Mouse (Mus musculus): ENCODE results near the gene Zfp81. TPM values are rescaled to one million over a fixed set of nuclear protein-coding genes. Genes with fewer than 3 reads are reported as not detected.
"Not testable (repeated sequence)": the region's sequence is repeated elsewhere in the genome, so short reads cannot be mapped to it uniquely, and the experiment has no call there.

Zfp81 gene
- polyA plus RNA-seq (2014; fragmentation: Nextera tagmentation; extraction: Ambion mirVana) = 20.6 and 23.7 TPM in 2 replicates

DNA sequence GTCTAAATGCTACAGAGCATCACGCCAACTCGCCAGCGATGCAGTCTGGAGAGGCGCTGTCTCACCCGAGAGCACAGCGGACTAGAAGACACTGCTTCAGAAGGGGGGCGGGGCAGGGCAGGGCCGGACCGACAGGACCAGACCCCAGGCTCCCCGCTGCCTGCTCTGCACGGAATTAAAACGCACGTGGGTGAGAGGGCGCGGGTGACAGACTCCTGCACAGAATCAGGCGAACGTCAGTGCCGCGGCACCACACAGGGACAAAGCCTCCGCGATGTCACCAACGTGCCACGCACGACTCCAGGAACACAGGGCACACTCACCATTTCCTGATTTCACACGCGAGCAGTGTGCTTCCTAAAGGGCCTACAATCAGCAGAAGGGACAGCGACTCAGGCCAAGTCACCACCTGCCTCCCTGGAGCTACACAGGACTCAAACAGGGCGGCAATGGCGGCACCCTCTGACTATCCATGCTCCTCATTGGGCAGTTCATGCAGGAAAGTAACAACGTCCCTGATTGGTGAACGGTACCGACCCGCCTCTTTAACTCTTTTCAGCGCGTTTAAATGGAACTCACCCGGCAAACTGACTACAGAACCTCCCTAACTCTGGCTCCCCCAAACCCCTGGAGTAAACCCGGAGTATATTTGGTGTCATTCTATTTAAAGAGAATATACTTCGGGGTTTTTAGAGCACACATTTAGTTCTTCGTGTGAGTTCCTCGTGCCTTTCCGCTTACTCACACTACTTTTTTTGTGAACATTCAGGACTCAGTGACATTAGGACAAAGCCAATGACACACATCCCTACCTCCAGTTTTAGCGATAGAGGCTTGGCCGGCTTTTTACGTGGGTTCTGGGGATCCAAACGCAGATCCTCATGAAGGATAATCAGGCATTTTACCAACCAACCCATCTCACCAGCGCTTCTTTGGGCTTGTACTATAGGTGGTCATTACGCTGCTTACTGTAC is at the start of gene Zfp81:
Gene Zfp81 (minus strand): TSS at position 468 of the 974 bp plus-strand sequence.
- 0 out of 2 replicates have a peak, but pooled peaks cover 3% of the 10 kb centered on the region for H3K4me1 ChIP-seq (ENCODE audit: control insufficient read depth, insufficient read depth, low read length)
- H3K27ac ChIP-seq (ENCODE audit: low read depth, low read length) = peak within 1 kb of the TSS; percentile 84
- ATAC-seq (ENCODE audit: low FRiP score) (peak; percentile 100), DNase-seq (ENCODE audit: low spot score, missing footprints) (peak; percentile 98)
- no peaks in the 10 kb centered on the region for H3K27me3 ChIP-seq (ENCODE audit: control insufficient read depth, insufficient read depth, low read length)
- WGBS = 4% methylated on average over 46 of the region's 47 CpGs
- H3K4me2 ChIP-seq = peak within 1 kb of the TSS; percentile 80
- H3K9ac ChIP-seq (ENCODE audit: low read length) = peak within 1 kb of the TSS; percentile 86
- no peaks in the 10 kb centered on the region for H3K36me3 ChIP-seq (ENCODE audit: control insufficient read depth, insufficient read depth, low read length)
- H3K9me3 ChIP-seq (ENCODE audit: control insufficient read depth, low read length) = no peaks in the 10 kb centered on the region
- H3K4me3 ChIP-seq (ENCODE audit: low read depth, low read length) = peak within 1 kb of the TSS; percentile 89

DNA sequence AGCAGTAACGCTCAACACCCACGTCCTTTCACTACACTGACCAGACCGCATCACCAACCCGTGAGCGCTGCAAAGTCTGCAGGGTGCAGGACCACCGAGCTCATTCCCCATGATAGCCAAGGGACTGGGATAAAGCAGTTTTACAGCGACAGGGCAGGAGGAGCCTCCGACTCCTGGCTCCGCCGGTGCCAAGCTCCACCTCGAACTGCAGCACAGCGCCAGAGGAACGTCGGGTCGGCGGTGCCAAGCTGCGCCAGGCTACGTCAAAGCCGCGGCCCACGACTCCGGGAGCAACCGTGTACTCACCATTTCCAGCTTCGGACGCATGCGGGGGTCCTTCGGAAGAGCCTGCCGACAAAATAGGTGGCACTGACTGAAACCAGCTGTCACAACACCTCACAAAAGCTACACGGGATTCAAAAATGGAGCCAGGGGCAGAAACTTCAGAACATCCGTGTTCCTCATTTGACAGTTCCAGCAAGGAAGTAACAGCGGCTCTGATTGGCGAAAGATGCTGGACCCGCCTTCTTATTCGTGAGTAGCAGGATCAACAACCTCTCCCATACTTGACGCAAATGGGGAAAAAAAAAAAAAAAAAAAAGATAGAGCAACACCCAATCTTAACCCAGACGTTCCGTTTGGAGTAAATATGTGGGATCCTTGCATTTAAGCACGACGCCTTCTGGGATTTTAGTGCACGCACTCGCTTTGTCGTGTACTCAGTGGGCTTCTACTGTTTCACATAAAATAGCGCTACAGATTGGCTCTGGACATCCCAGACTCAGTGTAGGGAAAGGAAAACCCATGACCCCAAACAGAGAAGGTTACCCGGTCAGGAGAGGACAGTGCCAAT is 35.7 kb upstream of the Zfp81 start, which contains the start of gene Zfp101:
Gene Zfp101 (minus strand): TSS at position 460 of the 853 bp plus-strand sequence.
- Histone ChIP-seq H3K36me3 (ENCODE audit: control insufficient read depth, insufficient read depth, low read length) (no peaks in the 10 kb centered on the region), H3K9ac (ENCODE audit: low read length) (peak within 1 kb of the TSS; percentile 84), H3K27ac (ENCODE audit: low read depth, low read length) (0 out of 2 replicates have a peak within 1 kb of the TSS, but pooled peaks have one; percentile 44), H3K4me1 (ENCODE audit: control insufficient read depth, insufficient read depth, low read length) (no peaks in the 10 kb centered on the region), H3K27me3 (ENCODE audit: control insufficient read depth, insufficient read depth, low read length) (no peaks in the 10 kb centered on the region), H3K4me2 (peak within 1 kb of the TSS; percentile 60), H3K9me3 (ENCODE audit: control insufficient read depth, low read length) (no peaks in the 10 kb centered on the region), H3K4me3 (ENCODE audit: low read depth, low read length) (peak within 1 kb of the TSS; percentile 90)
- DNase-seq (ENCODE audit: low spot score, missing footprints) = peak; percentile 99
- under 1% methylated on average over 44 of the region's 44 CpGs for WGBS
- ATAC-seq (ENCODE audit: low FRiP score) = peak; percentile 100

DNA sequence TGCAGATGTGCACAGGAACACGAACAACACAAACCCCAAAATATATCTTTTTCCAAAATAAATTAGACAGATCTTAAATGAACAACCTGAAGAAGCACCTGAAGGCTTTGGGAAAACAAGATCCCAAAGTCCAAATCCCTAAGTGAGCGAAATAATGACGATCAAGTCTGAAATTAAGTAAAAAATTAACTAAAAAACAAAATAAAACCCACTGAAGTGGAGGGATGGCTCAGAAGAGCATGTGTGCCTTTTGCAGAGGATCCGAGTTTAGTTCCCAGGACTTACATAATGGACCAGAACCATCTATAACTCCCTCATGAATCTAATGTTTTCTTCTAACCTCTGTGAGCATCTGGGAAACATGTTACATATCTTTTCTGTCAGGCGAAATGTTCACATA is 33.6 kb upstream of the Zfp81 start:
- no peaks in the 10 kb centered on the region for H3K27me3 ChIP-seq (ENCODE audit: control insufficient read depth, insufficient read depth, low read length)
- DNase-seq (ENCODE audit: low spot score, missing footprints) = no peak
- H3K36me3 ChIP-seq (ENCODE audit: control insufficient read depth, insufficient read depth, low read length) = no peaks in the 10 kb centered on the region
- H3K4me3 ChIP-seq (ENCODE audit: low read depth, low read length) = no peak overlapping the region
- no peak overlapping the region for H3K4me2 ChIP-seq
- 94% methylated on average over 5 of the region's 5 CpGs for WGBS
- H3K4me1 ChIP-seq (ENCODE audit: control insufficient read depth, insufficient read depth, low read length) = no peaks in the 10 kb centered on the region
- no peak overlapping the region for H3K27ac ChIP-seq (ENCODE audit: low read depth, low read length)
- no peak overlapping the region for H3K9ac ChIP-seq (ENCODE audit: low read length)
- no peaks in the 10 kb centered on the region for H3K9me3 ChIP-seq (ENCODE audit: control insufficient read depth, low read length)
- ATAC-seq (ENCODE audit: low FRiP score) = no peak

DNA sequence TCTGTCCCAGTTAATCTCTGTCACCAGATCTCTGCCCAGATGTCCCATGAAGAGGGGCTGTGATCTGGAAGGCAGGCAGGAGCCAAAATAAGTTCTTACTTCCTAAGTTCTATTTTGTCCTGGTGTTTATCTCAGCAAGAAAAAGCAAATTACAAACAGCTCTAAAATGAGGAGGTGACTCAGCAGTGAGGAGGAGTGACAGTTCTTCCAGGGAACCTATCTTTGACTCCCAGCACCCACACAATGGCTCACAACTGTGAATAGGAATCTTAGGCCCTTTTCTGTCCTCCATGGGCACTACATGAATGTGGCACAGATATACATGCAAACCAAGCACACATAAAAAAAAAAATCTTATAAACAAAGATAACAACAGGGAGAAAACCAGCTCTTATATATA is 27.0 kb upstream of the Zfp81 start:
- Histone ChIP-seq H3K36me3 (ENCODE audit: control insufficient read depth, insufficient read depth, low read length) (peaks cover 12% of the 10 kb centered on the region), H3K4me2 (no peak overlapping the region), H3K9me3 (ENCODE audit: control insufficient read depth, low read length) (no peaks in the 10 kb centered on the region), H3K4me1 (ENCODE audit: control insufficient read depth, insufficient read depth, low read length) (no peaks in the 10 kb centered on the region), H3K4me3 (ENCODE audit: low read depth, low read length) (no peak overlapping the region), H3K27ac (ENCODE audit: low read depth, low read length) (no peak overlapping the region), H3K27me3 (ENCODE audit: control insufficient read depth, insufficient read depth, low read length) (no peaks in the 10 kb centered on the region), H3K9ac (ENCODE audit: low read length) (no peak overlapping the region)
- DNase-seq (ENCODE audit: low spot score, missing footprints) (no peak), ATAC-seq (ENCODE audit: low FRiP score) (no peak)

DNA sequence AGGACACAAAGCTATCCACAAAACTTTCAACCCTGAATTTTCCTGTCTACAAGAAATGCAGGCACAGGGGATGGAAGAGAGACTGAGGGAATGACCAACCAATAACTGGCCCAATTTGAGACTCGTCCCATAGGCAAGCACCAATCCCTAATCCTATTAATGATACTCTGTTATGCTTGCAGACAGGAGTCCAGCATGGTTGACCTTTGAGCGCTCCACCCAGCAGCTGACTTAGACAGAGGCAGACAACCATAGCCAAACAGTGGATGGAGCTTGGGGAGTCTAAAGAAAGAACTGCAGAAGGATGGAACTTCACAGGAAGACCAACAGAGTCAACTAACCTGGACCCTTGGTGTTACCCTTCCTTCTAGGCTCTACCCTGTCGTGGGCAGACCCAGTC is 14.1 kb upstream of the Zfp81 start:
- H3K9me3 ChIP-seq (ENCODE audit: control insufficient read depth, low read length) = no peaks in the 10 kb centered on the region
- H3K9ac ChIP-seq (ENCODE audit: low read length) = no peak overlapping the region
- no peaks in the 10 kb centered on the region for H3K4me1 ChIP-seq (ENCODE audit: control insufficient read depth, insufficient read depth, low read length)
- ATAC-seq (ENCODE audit: low FRiP score) = no peak
- DNase-seq (ENCODE audit: low spot score, missing footprints) = no peak
- 77% methylated on average over 3 of the region's 3 CpGs for WGBS
- no peaks in the 10 kb centered on the region for H3K27me3 ChIP-seq (ENCODE audit: control insufficient read depth, insufficient read depth, low read length)
- H3K4me2 ChIP-seq = no peak overlapping the region
- no peaks in the 10 kb centered on the region for H3K36me3 ChIP-seq (ENCODE audit: control insufficient read depth, insufficient read depth, low read length)
- H3K27ac ChIP-seq (ENCODE audit: low read depth, low read length) = no peak overlapping the region
- no peak overlapping the region for H3K4me3 ChIP-seq (ENCODE audit: low read depth, low read length)

DNA sequence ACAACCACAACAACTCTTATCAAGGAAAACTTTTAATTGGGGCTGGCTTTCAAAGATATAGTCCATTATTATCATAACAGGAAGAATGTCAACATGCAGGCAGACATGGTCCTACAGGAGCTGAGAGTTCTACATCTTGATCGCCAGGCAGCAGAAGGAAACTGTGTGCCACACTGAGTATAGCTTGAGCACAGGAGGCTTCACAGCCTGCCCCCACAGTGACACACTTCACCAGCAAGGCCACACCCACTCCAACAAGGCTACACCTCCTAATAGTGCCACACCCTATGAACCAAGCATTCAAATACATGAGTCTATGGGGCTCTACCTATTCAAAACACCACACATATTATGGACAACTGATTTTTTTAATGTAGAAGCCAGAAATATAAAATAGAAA is 5.7 kb downstream of the Zfp81 start:
- no peak overlapping the region for H3K4me2 ChIP-seq
- no peak for ATAC-seq (ENCODE audit: low FRiP score)
- no peak overlapping the region for H3K27ac ChIP-seq (ENCODE audit: low read depth, low read length)
- H3K4me3 ChIP-seq (ENCODE audit: low read depth, low read length) = no peak overlapping the region
- no peaks in the 10 kb centered on the region for H3K27me3 ChIP-seq (ENCODE audit: control insufficient read depth, insufficient read depth, low read length)
- 100% methylated on average over 1 of the region's 1 CpGs for WGBS
- no peaks in the 10 kb centered on the region for H3K36me3 ChIP-seq (ENCODE audit: control insufficient read depth, insufficient read depth, low read length)
- H3K4me1 ChIP-seq (ENCODE audit: control insufficient read depth, insufficient read depth, low read length) = 0 out of 2 replicates have a peak, but pooled peaks cover 3% of the 10 kb centered on the region
- DNase-seq (ENCODE audit: low spot score, missing footprints) = no peak
- no peak overlapping the region for H3K9ac ChIP-seq (ENCODE audit: low read length)
- peaks cover 11% of the 10 kb centered on the region; the same call in 1 of the 2 replicates for H3K9me3 ChIP-seq (ENCODE audit: control insufficient read depth, low read length)

DNA sequence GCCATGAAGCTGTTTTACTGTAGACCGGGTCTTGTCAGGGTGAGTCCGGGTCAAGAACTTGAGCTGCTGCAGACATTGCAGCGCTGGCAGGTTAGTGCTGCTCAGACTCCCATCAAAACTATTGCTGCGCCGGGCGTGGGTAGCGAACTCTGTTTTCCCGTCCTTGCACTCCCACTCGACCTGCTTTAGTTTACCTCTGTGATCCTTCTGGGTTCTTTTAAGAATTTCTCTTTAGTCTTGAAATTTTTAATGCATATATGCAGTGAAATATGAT is 68.9 kb downstream of the Zfp81 start:
- not testable (repeated sequence) for H3K4me3 ChIP-seq (ENCODE audit: low read depth, low read length); H3K27me3 ChIP-seq (ENCODE audit: control insufficient read depth, insufficient read depth, low read length); H3K27ac ChIP-seq (ENCODE audit: low read depth, low read length); ATAC-seq (ENCODE audit: low FRiP score); H3K4me2 ChIP-seq; H3K9me3 ChIP-seq (ENCODE audit: control insufficient read depth, low read length); H3K4me1 ChIP-seq (ENCODE audit: control insufficient read depth, insufficient read depth, low read length); H3K9ac ChIP-seq (ENCODE audit: low read length); H3K36me3 ChIP-seq (ENCODE audit: control insufficient read depth, insufficient read depth, low read length); DNase-seq (ENCODE audit: low spot score, missing footprints)
- WGBS = no CpG with 5 or more reads among the region's 9 CpGs

DNA sequence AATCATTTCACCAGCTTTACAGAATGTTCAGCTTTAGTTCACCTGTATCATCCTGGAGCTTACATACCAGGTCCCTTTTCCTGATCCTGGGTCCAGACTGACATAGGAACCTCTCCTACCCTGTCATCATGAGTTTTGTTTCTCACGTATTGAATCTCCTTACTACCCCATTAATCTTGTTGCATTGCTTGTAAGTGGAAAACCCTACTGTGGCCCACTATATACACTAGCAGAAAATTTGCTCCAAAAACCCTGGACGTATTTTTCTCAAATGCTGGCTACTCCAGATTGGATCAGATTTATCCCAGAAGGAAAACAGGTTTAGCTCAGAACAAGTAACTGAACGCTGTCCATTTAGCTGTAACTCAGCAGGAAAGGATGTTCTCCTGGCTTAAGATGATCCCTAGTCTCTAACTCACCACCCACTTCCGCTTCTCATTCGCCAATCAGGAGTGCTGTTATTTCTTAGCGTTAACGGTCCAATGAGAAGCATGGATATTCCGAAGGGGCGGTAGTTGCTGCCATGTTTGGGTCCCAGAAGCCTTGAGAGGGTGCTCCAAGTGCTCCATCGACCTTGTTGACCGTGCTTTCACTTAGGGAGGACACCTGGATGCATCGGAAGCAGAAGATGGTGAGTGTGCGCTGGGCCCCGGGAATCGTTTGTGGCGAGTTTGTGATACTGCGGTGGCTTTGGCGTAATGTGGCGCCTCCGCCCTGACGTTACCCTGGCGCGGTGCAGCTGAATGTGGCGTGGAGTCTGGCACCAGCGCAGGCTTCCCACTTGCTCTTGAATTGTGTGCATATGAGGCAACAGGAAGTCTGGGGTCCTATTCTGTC is 69.4 kb downstream of the Zfp81 start, which contains the start of gene Zfp955b:
Gene Zfp955b (plus strand): TSS at position 506 of the 837 bp plus-strand sequence.
- H3K36me3 ChIP-seq (ENCODE audit: control insufficient read depth, insufficient read depth, low read length); H3K9ac ChIP-seq (ENCODE audit: low read length); H3K4me3 ChIP-seq (ENCODE audit: low read depth, low read length); H3K27ac ChIP-seq (ENCODE audit: low read depth, low read length); H3K9me3 ChIP-seq (ENCODE audit: control insufficient read depth, low read length); H3K27me3 ChIP-seq (ENCODE audit: control insufficient read depth, insufficient read depth, low read length); H3K4me1 ChIP-seq (ENCODE audit: control insufficient read depth, insufficient read depth, low read length); DNase-seq (ENCODE audit: low spot score, missing footprints); H3K4me2 ChIP-seq: not testable (repeated sequence)
- peak; percentile 100 for ATAC-seq (ENCODE audit: low FRiP score)
- no CpG with 5 or more reads among the region's 25 CpGs for WGBS

Measured in midbrain, embryonic 11.5 days (tissue).